Mouse (Mus musculus) left cerebral cortex, postnatal 4 days (tissue): ENCODE results near the gene Ly6g6d. TPM values are rescaled to one million over a fixed set of nuclear protein-coding genes. Genes with fewer than 3 reads are reported as not detected.
A peak's percentile ranks its signal among the peaks of the same experiment; 100 is the strongest.
"Not testable (repeated sequence)": the region's sequence is repeated elsewhere in the genome, so short reads cannot be mapped to it uniquely, and the experiment has no call there.

Experiments
- DNase-seq: peaks from one replicate; pipeline ENCODE4 v3.0.0-alpha.2; 2022
- intact Hi-C: fragments of 180-260 bp; cut with DNase I; formaldehyde crosslinking; loops from one replicate; pipeline ENCODE4 v1.15.1; 2025
- total RNA-seq, 2 experiments: library from RNA; stranded (reverse); gene quantifications; 2 replicates each; pipeline ENCODE4 v1.2.3; 2021

Gene Ly6g6d
- total RNA-seq, 2 experiments from 2014 or later, result not detected

DNA sequence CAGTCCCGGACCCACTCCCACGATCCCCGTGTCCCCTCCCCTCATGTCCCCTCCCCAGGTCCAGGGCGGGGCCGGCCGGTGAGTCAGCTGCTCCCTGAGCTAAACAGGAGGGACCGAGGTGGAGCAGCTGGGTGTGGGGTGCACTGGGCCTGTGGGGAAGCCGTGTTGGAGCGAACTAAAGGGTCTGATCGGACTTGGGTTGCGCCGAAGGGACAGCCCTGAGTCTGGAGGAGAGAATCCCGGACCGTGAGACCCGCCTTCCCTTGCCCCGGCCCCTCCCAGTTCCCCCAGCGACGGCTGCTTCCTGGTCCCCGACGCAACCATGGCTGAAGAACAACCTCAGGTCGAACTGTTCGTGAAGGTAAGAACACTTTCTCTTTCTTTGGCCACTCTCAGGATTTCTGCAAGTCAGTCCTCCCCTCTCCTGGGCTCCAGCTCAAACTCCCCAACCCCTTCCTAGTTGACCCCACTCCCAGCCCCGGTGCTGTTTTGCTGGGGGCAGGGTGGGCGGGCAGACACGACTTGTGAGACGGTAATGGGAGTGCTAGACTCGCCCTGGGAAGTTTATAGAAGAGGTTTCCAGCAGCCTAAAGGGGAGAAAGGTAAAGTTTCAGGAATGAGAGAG is 27.6 kb downstream of the Ly6g6d start:
- peak; percentile 61 for DNase-seq
- intact Hi-C loops, result no loop called here

DNA sequence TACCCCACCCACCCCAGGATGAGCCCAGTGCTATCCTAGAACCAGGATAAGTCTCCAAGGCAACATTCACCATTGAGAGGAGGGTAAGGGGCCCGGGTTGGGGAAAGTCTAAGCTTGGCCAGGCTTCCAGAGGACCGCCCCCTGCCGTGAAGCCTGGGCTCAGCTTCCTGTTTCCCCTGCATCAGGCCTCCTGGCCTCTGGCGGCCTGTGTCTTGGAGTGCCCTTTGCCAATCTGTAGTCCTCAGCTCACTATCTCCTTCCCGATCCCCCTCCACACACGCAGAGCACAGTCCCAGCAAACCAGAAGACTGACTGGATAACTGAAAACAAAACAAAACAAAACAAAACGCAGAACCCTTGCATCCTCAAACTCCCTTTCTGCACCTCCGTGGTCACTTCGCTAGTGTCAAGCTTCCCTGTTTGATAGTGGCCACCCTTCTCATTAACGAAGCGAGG is 28.3 kb downstream of the Ly6g6d start, which contains the start of gene Clic1:
Clic1 (plus strand) TSS at position 406 of the 456 bp plus-strand sequence.
- intact Hi-C loops, result no loop called here
- peak; percentile 76 for DNase-seq

DNA sequence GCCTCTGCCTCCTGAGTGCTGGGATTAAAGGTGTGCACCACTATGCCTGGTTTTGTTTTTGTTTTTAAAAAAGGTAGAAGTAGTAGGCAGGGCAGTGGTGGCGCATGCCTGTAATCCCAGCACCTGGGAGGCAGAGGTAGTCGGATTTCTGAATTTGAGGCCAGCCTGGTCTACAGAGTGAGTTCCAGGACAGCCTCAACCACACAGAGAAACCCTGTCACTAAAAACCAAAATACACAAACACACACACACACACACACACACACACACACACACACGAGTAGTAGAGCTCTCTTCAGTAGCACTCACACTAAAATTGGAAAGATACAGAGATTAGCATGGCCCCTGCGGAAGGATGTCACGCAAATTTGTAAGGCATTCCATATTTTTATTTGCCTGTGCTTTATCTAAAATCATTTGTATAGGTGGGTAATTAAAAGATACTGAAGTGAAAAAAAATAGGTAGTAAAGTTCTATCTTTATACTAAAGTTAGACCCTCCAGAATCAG is 28.9 kb downstream of the Ly6g6d start:
- no peak for DNase-seq
- intact Hi-C loops, result no loop called here

DNA sequence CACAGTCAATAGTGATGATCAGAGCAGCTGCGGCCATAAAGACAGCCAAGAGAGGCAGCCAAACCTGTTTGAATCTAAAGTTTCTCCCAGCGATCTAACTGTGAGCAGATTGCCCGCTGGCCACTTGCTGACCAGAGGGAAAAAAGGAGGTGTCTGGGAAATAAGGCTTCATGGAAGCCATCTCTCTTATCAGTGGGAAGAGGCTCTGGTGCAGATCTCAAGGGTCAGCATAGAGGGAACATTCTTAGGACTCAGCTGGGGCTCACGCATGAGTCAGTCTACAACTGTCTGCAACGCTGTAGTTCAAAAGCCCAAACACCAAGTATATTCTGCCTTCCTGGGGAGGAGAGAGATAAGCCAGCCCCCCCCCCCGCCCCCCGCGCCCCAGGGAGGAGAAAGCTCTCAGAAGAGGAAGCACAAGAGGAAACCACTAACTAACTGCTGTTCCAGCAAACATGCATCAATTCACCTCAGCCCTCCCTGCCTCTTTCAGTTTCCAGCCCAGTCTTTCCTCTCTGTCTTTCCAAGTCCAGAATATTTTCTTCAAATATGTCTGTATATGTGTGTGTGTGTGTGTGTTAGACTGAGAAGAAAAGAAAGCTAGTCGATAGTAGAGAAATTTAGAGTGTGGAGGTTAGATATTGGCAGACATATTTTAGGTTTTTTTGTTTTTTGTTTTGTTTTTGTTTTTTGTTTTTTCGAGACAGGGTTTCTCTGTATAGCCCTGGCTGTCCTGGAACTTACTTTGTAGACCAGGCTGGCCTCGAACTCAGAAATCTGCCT is 29.5 kb downstream of the Ly6g6d start:
- intact Hi-C loops, result no loop called here
- no peak for DNase-seq

GRCm38 (mm10) chr17:35047688-35048087 is 30.2 kb downstream of the Ly6g6d start:
- no peak for DNase-seq
- intact Hi-C loops, result no loop called here

DNA sequence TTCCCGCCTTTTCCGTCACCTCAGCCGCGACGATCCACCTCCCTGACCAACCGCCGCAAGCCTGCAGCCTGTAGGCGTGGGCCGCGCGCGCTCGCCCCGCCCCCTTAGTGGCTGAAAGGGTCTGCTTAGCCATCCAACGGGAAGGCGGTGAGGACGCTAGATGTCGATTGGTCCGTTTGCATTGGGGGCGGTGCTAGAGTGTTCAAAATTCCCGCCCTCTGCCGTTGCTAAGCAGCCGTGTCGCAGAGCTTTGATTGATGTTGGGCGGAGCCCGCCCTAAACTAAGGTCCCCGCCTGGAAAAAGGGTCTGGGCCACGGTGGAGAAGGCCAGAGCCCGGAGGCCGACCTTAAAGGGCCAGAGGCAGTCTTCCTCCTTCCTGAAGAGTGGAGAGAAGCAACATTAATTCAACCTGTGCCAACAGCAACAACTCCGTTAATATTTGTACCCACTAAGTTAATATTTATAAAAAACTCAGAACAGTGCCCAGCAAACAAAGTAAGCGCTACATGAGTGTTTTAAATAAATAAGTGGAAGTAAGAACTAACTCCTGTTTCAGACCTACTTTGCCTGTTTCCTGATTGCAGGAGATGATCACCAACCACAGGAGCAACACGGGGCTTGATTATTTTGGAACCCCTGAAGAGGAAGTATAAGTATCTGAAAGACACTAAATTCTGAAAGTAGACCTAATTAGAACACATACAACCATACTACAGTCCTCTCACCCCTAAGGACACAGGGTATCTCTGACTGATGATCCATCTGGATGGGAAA is 31.0 kb downstream of the Ly6g6d start, which contains the start of gene Msh5:
Msh5 (minus strand) TSS at position 65 of the 775 bp plus-strand sequence.
- peak; percentile 99 for DNase-seq
- intact Hi-C loops, result no loop called here

- intact Hi-C loops, result no loop called here
- DNase-seq, result no peak
Measured at GRCm38 (mm10) chr17:35045807-35046680, 31.8 kb downstream of the Ly6g6d start.

- DNase-seq, result no peak
- intact Hi-C loops, result no loop called here
Measured at GRCm38 (mm10) chr17:35044904-35045806, 32.7 kb downstream of the Ly6g6d start.

DNA sequence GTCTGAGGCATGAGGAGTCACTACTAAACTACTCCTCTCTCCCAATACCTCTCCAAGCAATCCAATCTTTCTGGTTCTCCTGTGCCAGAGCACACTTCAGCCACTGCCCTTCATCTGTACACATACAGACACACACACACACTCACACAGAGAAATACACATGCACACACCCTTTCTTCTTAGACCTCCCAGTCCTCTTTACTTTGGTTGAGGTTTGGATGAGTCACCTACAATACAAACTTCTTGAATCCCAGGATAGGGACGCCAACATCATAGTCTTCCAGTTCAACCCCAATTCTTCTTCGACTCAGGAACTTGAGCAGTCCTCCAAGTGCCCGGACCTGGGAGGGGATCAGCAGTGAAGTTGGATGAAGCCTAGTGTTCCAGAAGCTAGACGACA is 34.1 kb downstream of the Ly6g6d start:
- intact Hi-C loops, result no loop called here
- DNase-seq, result no peak

DNA sequence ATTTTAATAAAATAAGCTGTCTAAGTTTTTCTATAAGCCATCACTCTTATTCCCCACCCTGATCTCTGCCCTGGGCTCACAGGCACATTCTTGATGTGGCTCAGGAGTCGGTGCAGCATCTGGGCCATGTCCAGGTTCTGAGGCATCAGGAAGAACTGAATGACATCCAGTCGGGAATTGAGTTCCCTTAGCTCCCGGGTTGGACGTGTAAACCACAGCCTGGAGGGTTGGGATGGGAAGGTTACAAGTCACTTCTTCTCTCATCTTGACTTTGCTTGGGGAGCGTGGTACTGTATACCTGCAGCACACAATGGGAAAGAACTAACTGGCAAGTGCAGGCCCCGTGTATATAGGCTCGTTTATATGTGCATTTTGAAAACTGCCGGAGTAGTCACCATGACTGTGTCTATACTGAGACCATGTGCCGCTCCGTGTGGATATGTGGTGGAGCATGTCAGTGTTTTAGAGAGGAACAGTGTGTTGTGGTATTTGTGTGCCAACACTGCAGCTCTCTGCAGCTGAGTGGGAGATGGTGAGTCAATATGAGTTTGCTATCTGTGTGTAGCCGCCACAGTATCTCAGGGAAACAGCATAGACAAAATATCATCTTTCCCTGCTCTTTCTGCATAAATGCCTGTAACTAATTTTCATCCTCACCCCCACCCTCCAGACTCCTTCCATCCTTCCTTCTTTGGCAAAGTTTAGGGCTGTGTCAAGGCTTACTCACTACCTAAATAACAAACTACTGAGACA is 38.6 kb downstream of the Ly6g6d start:
- DNase-seq, result no peak
- intact Hi-C loops, result no loop called here

DNA sequence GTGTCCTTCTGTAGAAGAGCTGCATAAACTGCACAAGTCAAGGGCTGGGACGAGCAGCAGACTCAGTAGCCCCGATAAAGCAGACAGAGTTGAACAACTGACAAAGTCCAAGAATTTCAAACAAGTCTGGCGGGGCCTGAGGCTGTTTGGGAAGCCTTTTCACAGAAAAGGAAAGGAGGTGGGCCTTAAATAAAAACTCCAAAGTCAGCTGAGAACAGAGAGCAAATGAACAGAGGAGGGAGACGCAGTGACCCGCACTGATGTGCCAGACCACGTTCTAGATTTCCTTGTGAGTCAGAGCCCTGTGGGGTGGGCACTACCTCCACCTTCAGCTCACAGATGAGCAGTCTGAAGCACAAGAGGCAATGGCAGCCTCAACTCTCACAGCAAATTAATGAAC is 43.0 kb downstream of the Ly6g6d start:
- intact Hi-C loops, result no loop called here
- no peak for DNase-seq

- intact Hi-C loops, DNase-seq: not testable (repeated sequence)
Measured at GRCm38 (mm10) chr17:35033703-35034102, 44.2 kb downstream of the Ly6g6d start.

DNA sequence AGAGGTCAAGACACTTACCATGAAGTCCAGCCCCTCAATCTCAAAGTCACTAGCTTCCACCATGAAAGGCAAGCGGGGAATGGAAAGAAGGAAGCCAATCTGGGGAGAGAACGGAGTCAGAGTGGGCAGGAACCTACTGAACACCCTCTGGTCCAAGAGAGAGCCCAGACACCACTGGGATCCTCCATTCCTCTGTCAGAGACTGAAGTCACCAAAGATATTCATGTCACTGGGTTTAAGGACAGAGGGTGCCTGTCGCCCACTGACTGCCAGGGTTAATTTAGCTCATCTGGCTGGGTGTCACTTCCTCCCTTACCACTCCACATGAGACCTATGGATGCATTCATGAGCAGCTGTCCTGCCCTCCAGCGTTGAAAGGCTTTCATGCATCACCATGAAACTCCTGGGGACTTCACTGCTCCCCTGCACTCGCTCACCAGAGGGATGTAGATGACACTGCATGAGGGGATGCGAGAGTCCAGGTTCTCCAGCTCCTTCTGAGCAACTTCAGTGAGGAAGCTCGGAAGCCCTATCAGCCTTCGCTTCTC is 45.5 kb downstream of the Ly6g6d start:
- DNase-seq, result no peak
- intact Hi-C loops, result no loop called here

DNA sequence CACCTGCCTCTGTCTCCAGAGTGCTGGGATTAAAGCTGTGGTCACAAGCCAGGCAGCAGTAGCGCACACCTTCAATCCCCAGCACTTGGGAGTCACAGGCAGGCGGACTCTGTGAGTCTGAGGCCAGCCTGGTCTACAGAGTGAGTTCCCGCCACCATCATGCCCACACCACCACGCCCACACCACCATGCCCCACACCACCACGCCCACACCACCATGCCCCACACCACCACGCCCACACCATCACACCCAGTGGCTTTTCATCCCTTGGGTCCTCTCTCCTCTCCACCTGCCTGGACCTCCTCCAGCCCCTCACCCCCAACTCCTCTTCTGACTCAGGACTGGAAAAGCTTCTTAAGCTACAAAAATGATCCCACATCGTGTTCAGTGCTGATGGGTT is 46.0 kb downstream of the Ly6g6d start:
- intact Hi-C loops, result no loop called here
- DNase-seq, result no peak

GRCm38 (mm10) chr17:35031272-35031671 is 46.6 kb downstream of the Ly6g6d start:
- intact Hi-C loops, result no loop called here
- no peak for DNase-seq

DNA sequence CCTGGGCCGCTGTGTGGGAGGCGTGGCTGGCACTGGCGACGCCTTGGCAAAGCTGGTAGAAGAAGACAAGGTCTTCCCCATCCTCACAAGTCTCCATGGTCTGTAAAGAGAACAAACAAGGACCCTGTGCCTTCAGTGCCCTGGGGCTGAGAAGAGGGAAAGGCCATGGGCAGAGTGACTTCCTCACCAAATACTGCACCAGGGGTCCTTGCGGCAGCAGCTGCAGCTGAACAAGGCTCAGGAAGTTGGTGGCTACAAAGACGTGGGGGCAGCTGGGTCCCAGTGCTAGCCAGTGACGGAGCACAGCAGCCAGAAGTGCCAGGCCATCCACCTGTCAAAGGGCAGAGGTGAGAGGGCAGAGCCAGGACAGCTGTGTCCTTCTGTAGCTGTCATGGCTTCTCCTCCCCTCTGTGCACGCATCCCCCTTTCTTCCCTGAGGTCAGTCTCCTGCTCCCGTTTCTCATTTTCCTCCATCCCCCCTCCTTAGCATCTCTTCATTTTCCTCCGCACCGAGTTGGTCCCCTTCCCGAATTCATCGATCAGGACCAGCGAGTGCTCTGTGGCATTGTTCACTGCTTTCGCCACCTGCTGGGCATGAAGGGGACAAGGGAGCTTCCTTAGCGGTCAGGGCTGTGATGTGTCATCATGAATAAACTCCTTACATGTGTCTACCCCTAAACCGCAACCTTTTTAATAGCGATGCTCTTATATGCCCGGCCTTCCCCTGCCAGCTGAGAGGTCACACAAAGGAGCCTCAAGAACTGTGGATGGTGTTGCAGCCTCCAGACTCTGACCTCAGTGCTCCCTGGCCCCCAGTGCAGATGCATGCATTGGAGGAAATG is 48.0 kb downstream of the Ly6g6d start:
- intact Hi-C loops, result no loop called here
- DNase-seq, result no peak

GRCm38 (mm10) chr17:35028315-35028714 is 49.5 kb downstream of the Ly6g6d start:
- DNase-seq, result no peak
- intact Hi-C loops, result no loop called here
